Mouse (Mus musculus) CH12.LX (cell line): ENCODE results near the gene Gm3625. TPM values are rescaled to one million over a fixed set of nuclear protein-coding genes. Genes with fewer than 3 reads are reported as not detected.

ENCODE experiments used
- DNase-seq: peaks from one replicate; pipeline ENCODE4 v3.0.0-alpha.2; 2013; ENCODE audit errors: extremely low read depth
- H3K27ac ChIP-seq: 2 replicates; pipeline ENCODE4 v1.5.1; 2012; ENCODE audit warnings: low read depth, mild to moderate bottlenecking, control low read depth, moderate library complexity; ENCODE audit not compliant: insufficient read depth
- H3K27me3 ChIP-seq: replicated peaks from 2 replicates; pipeline ENCODE3; 2012; ENCODE audit warnings: inconsistent platforms
- H3K36me3 ChIP-seq, 2 experiments: replicated peaks in 1 of 2; 2 replicates each; pipeline versions ENCODE3 to v1.6.1; 2012; ENCODE audit warnings: inconsistent platforms in 1 of 2, low read length in 1 of 2, mild to moderate bottlenecking in 1 of 2, mixed read lengths in 1 of 2, moderate library complexity in 1 of 2; ENCODE audit not compliant: control insufficient read depth in 1 of 2, insufficient read depth in 1 of 2
- H3K4me1 ChIP-seq, 2 experiments: 2 replicates each; pipeline ENCODE4 v1.6.1; 2012; ENCODE audit warnings: inconsistent platforms in 1 of 2, moderate library complexity in 1 of 2; ENCODE audit not compliant: insufficient read depth in 2 of 2, control insufficient read depth in 1 of 2
- H3K4me2 ChIP-seq: 2 replicates; pipeline ENCODE4 v1.6.1; 2012; ENCODE audit warnings: low read depth, mild to moderate bottlenecking, control low read depth; ENCODE audit not compliant: poor library complexity, insufficient read depth, severe bottlenecking
- H3K4me3 ChIP-seq, 3 experiments: fragments of 150-350 bp in 1 of 3; sonication (generic) in 1 of 3; replicated peaks in 1 of 3; 2 replicates each; pipeline versions ENCODE3 to v1.5.1; 2011 to 2012; ENCODE audit warnings: low read depth in 2 of 3, low read length in 2 of 3, mild to moderate bottlenecking in 2 of 3, moderate library complexity in 2 of 3, control low read depth in 1 of 3, improper control_type of control experiment in 1 of 3, inconsistent platforms in 1 of 3, mixed read lengths in 1 of 3; ENCODE audit not compliant: poor library complexity in 1 of 3
- H3K79me2 ChIP-seq: replicated peaks from 2 replicates; pipeline ENCODE4 v1.6.1; 2012; ENCODE audit warnings: mild to moderate bottlenecking, moderate library complexity; ENCODE audit not compliant: control insufficient read depth, poor library complexity, insufficient read depth, severe bottlenecking; ENCODE audit errors: extremely low read depth
- H3K9ac ChIP-seq: 2 replicates; pipeline ENCODE4 v1.6.1; 2012; ENCODE audit warnings: low read depth, mild to moderate bottlenecking, control low read depth, moderate library complexity; ENCODE audit not compliant: insufficient read depth
- H3K9me3 ChIP-seq: replicated peaks from 2 replicates; pipeline ENCODE3; 2012; ENCODE audit warnings: low read length, inconsistent platforms, mixed read lengths
- BHLHE40 ChIP-seq: IDR thresholded peaks from 2 replicates; pipeline ENCODE4 v1.6.1; 2011; ENCODE audit warnings: mild to moderate bottlenecking, low read depth, low read length, improper control_type of control experiment
- CHD1 ChIP-seq: IDR thresholded peaks from 2 replicates; pipeline ENCODE4 v1.6.1; 2012; ENCODE audit warnings: low read depth, low read length, improper control_type of control experiment, inconsistent platforms
- CHD2 ChIP-seq: IDR thresholded peaks from 2 replicates; pipeline ENCODE4 v1.6.1; 2011; ENCODE audit warnings: low read length, improper control_type of control experiment
- CTCF ChIP-seq, 2 experiments: IDR thresholded peaks in 1 of 2; conservative IDR thresholded peaks in 1 of 2; 2 replicates each; pipeline ENCODE4 v1.5.1; 2011 to 2012; ENCODE audit warnings: low read depth in 2 of 2, low read length in 2 of 2, improper control_type of control experiment in 1 of 2, inconsistent platforms in 1 of 2, mild to moderate bottlenecking in 1 of 2, moderate library complexity in 1 of 2
- ELF1 ChIP-seq: IDR thresholded peaks from 2 replicates; pipeline ENCODE4 v1.6.1; 2014; ENCODE audit warnings: low read depth, mild to moderate bottlenecking, inconsistent platforms, low read length, improper control_type of control experiment
- EP300 ChIP-seq: IDR thresholded peaks from 2 replicates; pipeline ENCODE4 v1.6.1; 2011; ENCODE audit warnings: low read length, improper control_type of control experiment
- HCFC1 ChIP-seq: IDR thresholded peaks from 2 replicates; pipeline ENCODE4 v1.6.1; 2012; ENCODE audit warnings: low read depth, mild to moderate bottlenecking, inconsistent platforms, low read length, improper control_type of control experiment
- MAFK ChIP-seq: IDR thresholded peaks from 2 replicates; pipeline ENCODE4 v1.6.1; 2011; ENCODE audit warnings: low read length, improper control_type of control experiment; ENCODE audit not compliant: insufficient replicate concordance
- MAX ChIP-seq: IDR thresholded peaks from 2 replicates; pipeline ENCODE4 v1.6.1; 2011; ENCODE audit warnings: low read length, improper control_type of control experiment
- NRF1 ChIP-seq: IDR thresholded peaks from 2 replicates; pipeline ENCODE4 v1.6.1; 2014; ENCODE audit warnings: low read depth, mild to moderate bottlenecking, inconsistent platforms, low read length, improper control_type of control experiment, moderate library complexity
- POLR2A ChIP-seq: IDR thresholded peaks from 2 replicates; pipeline ENCODE4 v1.6.1; 2011; ENCODE audit warnings: low read depth, mild to moderate bottlenecking, improper control_type of control experiment, low read length
- POLR2AphosphoS2 ChIP-seq: IDR thresholded peaks from 2 replicates; pipeline ENCODE4 v1.6.1; 2011; ENCODE audit warnings: low read depth, low read length, improper control_type of control experiment
- SIN3A ChIP-seq: IDR thresholded peaks from 2 replicates; pipeline ENCODE4 v1.6.1; 2012; ENCODE audit warnings: low read length, improper control_type of control experiment, inconsistent platforms
- UBTF ChIP-seq: IDR thresholded peaks from 2 replicates; pipeline ENCODE4 v1.6.1; 2012; ENCODE audit warnings: low read depth, mild to moderate bottlenecking, inconsistent platforms, low read length, improper control_type of control experiment, moderate library complexity
- USF1 ChIP-seq: IDR thresholded peaks from 2 replicates; pipeline ENCODE4 v1.6.1; 2014; ENCODE audit warnings: low read depth, mild to moderate bottlenecking, inconsistent platforms, low read length, improper control_type of control experiment
- ZMIZ1 ChIP-seq: IDR thresholded peaks from 2 replicates; pipeline ENCODE4 v1.6.1; 2012; ENCODE audit warnings: low read depth, mild to moderate bottlenecking, inconsistent platforms, low read length, improper control_type of control experiment
- ZNF384 ChIP-seq: IDR thresholded peaks from 2 replicates; pipeline ENCODE4 v1.6.1; 2012; ENCODE audit warnings: low read depth, low read length, improper control_type of control experiment, inconsistent platforms
- dilution Hi-C: fragments of 300-500 bp; cut with MboI; formaldehyde crosslinking; loops from 2 replicates; pipeline ENCODE4 v1.14.3; 2020; ENCODE audit warnings: low sequenced_read_pairs; ENCODE audit not compliant: extremely low pct_unique_long_range_greater_than_20kb, extremely low pct_ligation_motif_present
- in situ Hi-C: fragments of 300-500 bp; cut with MboI; formaldehyde crosslinking; loops from 3 replicates; pipeline ENCODE4 v1.14.3; 2019; ENCODE audit warnings: low sequenced_read_pairs, low pct_ligation_motif_present, low pct_unique_long_range_greater_than_20kb, mixed read lengths
- polyA plus RNA-seq: library from polyadenylated mRNA; unstranded; fragments of >175 nt; gene quantifications from 2 replicates; pipeline ENCODE4 v1.2.1, GENCODE M21; 2012; ENCODE audit warnings: low read depth; ENCODE audit not compliant: insufficient read length
- total RNA-seq, 2 experiments: library from RNA; depleted of rRNA; stranded (reverse); fragments of 300-350 nt in 1 of 2; fragments of >200 nt in 1 of 2; gene quantifications; 2 replicates each; pipeline ENCODE4 v1.2.3; 2012 to 2014

The Gm3625 gene
- total and polyA plus RNA-seq, 3 experiments = not detected

DNA sequence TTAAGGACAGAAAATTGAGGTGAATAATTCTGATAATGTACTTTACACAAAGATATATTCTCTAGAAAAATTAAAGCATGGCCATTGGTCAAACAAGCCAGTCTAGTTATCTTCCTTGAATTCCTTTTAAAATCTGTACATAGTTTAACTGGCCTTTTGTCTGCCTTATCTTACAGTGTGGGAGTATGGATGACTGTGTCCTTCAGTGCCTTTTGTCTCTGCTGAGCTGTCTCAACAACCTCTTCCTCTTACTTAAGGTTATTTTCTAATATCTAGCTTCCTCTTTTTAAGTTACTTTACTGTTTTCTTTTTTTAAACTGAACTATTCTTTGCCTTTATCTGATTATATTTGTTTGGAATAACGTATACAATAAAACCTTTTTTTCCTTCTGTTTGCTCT lies 48.0 kb upstream of the Gm3625 start:
- no peak for TF ChIP-seq CTCF (conservative IDR thresholded peaks at IDR 0.05 in 1 of 2, IDR thresholded peaks at IDR 0.05 in 1 of 2; ENCODE audit: low read depth in 2 of 2, low read length in 2 of 2)
- TF ChIP-seq ZMIZ1 = no peak
- in situ Hi-C loops = no loop called here
- no peak overlapping the region for H3K9ac ChIP-seq
- dilution Hi-C loops = no loop called here
- no peaks in the 10 kb centered on the region for H3K27me3 ChIP-seq
- H3K4me1 ChIP-seq = peaks cover 0 to 5% of the 10 kb centered on the region in 2 experiments; a peak in 1 of 4 replicates
- no peaks in the 10 kb centered on the region for H3K79me2 ChIP-seq
- H3K4me3 ChIP-seq = no peak overlapping the region
- no peaks in the 10 kb centered on the region for H3K9me3 ChIP-seq
- peaks cover 37 to 73% of the 10 kb centered on the region in 2 experiments for H3K36me3 ChIP-seq
- no peak for DNase-seq
- H3K4me2 ChIP-seq = no peak overlapping the region
- H3K27ac ChIP-seq = no peak overlapping the region

DNA sequence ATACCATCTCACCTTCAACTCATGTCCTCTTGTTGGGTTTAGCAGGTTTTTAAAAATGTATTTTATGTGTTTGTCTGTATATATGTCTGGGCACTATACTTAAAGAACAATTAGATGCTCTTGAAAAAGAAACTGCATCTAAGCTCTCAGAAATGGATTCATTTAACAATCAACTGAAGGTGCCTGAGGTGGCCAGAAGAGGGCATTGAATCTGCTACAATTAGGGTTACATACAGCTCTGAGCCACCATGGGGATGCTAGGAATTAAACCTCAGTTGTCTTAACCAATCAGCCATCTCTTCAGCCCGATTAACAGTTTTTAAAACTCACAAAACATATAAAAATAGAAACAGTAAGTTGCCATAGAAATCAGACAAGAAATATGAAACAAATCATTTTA lies 45.7 kb upstream of the Gm3625 start:
- H3K9ac ChIP-seq = no peak overlapping the region
- in situ Hi-C loops (no loop called here), dilution Hi-C loops (no loop called here)
- no peak overlapping the region for H3K27ac ChIP-seq
- no peak overlapping the region for H3K4me3 ChIP-seq
- no peaks in the 10 kb centered on the region for H3K27me3 ChIP-seq
- H3K4me1 ChIP-seq = peaks cover 0 to 5% of the 10 kb centered on the region in 2 experiments; a peak in 1 of 4 replicates
- H3K36me3 ChIP-seq = peaks cover 42 to 76% of the 10 kb centered on the region in 2 experiments
- no peak overlapping the region for H3K4me2 ChIP-seq
- no peaks in the 10 kb centered on the region for H3K79me2 ChIP-seq
- peak; percentile 5 for DNase-seq
- H3K9me3 ChIP-seq = no peaks in the 10 kb centered on the region
- no peak for TF ChIP-seq MAX
- no peak; a peak in 1 of 4 replicates for TF ChIP-seq CTCF (conservative IDR thresholded peaks at IDR 0.05 in 1 of 2, IDR thresholded peaks at IDR 0.05 in 1 of 2; ENCODE audit: low read depth in 2 of 2, low read length in 2 of 2)
- TF ChIP-seq CHD2 = no peak
- no peak for TF ChIP-seq POLR2A
- no peak for TF ChIP-seq BHLHE40
- no peak for TF ChIP-seq ELF1
- no peak for TF ChIP-seq UBTF
- no peak for TF ChIP-seq USF1
- no peak for TF ChIP-seq POLR2AphosphoS2
- no peak for TF ChIP-seq HCFC1
- TF ChIP-seq ZNF384 = no peak
- no peak for TF ChIP-seq CHD1
- TF ChIP-seq NRF1 = no peak

DNA sequence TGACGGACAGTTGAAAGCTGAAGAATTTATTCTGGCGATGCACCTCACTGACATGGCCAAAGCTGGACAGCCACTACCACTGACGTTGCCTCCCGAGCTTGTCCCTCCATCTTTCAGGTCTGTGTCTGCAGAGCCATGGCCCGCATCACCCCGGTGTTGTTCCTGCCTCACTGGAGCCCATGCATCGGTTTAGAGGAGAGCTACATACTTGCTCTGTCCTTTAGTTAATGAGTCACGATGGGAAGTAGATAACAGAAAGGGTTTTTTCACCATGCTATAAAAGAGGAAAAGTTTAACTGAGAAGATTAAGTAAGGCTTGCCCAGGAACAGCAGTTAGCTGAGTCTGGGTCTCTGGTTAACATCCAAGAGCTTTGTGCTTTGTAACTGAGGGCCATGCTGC lies 40.2 kb upstream of the Gm3625 start:
- in situ Hi-C loops = no loop called here
- no peak overlapping the region for H3K9ac ChIP-seq
- H3K27me3 ChIP-seq = no peaks in the 10 kb centered on the region
- no peak overlapping the region for H3K4me2 ChIP-seq
- peaks cover 45 to 83% of the 10 kb centered on the region in 2 experiments for H3K36me3 ChIP-seq
- DNase-seq = no peak
- no peaks in the 10 kb centered on the region for H3K9me3 ChIP-seq
- no peak overlapping the region for H3K27ac ChIP-seq
- H3K79me2 ChIP-seq = no peaks in the 10 kb centered on the region; the same call in 1 of the 2 replicates
- H3K4me3 ChIP-seq = no peak overlapping the region
- TF ChIP-seq MAFK (no peak), EP300 (no peak), ZNF384 (no peak), SIN3A (no peak)
- no peaks in the 10 kb centered on the region for H3K4me1 ChIP-seq
- dilution Hi-C loops = no loop called here
